Mouse (Mus musculus) ES-E14 (cell line): Measurements from ENCODE around the gene Fkbp10.

Source experiments
- MAFK ChIP-seq: IDR thresholded peaks from 2 replicates; pipeline ENCODE4 v1.6.1; 2014; ENCODE audit warnings: mild to moderate bottlenecking, low read depth, low read length, inconsistent platforms; ENCODE audit not compliant: insufficient read depth
- ZNF384 ChIP-seq: IDR thresholded peaks from 2 replicates; pipeline ENCODE4 v1.6.1; 2012; ENCODE audit warnings: low read depth, low read length, inconsistent platforms

- no peak for TF ChIP-seq MAFK
- TF ChIP-seq ZNF384, result no peak
These were observed 22.4 kb downstream of the Fkbp10 start for GRCm38 (mm10) chr11:100437901-100438300.
